Mouse (Mus musculus) liver, adult 2 months (tissue): ENCODE measurements at regions not wholly inside any gene's neighbourhood (a gene's known extent, or its start where the extent isn't known, plus 50 kb on each side); places are given as distances from the start of the nearest gene placed in this dataset.

ENCODE experiments used
- CTCF ChIP-seq: fragments of 200-500 bp; IDR thresholded peaks from 2 replicates; pipeline ENCODE4 v1.5.1; 2011; ENCODE audit warnings: low read depth, low read length, control low read depth
- POLR2A ChIP-seq: fragments of 200-500 bp; IDR thresholded peaks from 2 replicates; pipeline ENCODE4 v1.6.1; 2011; ENCODE audit warnings: low read length, control low read depth; ENCODE audit not compliant: insufficient read depth; ENCODE audit errors: extremely low read depth

DNA sequence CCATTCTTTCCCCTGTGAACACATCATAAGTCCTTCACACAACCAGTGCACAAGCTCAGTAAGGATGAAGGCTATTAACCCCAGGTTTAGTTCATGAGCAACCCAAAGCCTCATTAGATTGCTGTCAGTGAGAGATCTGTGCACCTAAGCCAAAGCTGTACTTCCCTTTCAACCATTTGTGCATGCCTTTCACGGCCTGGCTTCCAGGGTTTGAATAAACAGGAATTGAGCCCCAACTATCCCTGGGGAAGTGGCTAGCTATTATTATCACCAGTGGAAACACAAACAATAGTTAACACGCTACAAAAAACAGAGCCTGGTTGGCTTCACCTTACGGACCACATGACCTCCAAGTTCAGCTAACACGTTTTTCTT, 104.9 kb downstream of the Tmsb4x start:
- no peak for TF ChIP-seq POLR2A
- TF ChIP-seq CTCF: no peak
